Mouse (Mus musculus) cerebellum, adult 18-20 months (tissue): ENCODE measurements around the gene Prdm2.
A peak's percentile ranks its signal among the peaks of the same experiment; 100 is the strongest.

Source experiments
- DNase-seq, 2 experiments: peaks; one replicate each; pipeline ENCODE4 v3.0.0; 2021

The Prdm2 gene

GRCm38 (mm10) chr4:143152634-143153033 is 60.2 kb downstream of the Prdm2 start:
- DNase-seq, result no peak

- peak; percentile 43 to 49 for DNase-seq
Observed at GRCm38 (mm10) chr4:143151267-143151666, 61.5 kb downstream of the Prdm2 start.

GRCm38 (mm10) chr4:143147666-143148065 is 65.1 kb downstream of the Prdm2 start:
- DNase-seq, result no peak

GRCm38 (mm10) chr4:143143615-143144014 is 69.2 kb downstream of the Prdm2 start:
- DNase-seq, result no peak

GRCm38 (mm10) chr4:143141645-143142259 is 71.0 kb downstream of the Prdm2 start:
- DNase-seq, result no peak

- DNase-seq, result no peak
Observed at GRCm38 (mm10) chr4:143140940-143141339, 71.9 kb downstream of the Prdm2 start.

- no peak for DNase-seq
Observed at GRCm38 (mm10) chr4:143132433-143132832, 80.4 kb downstream of the Prdm2 start.

- no peak for DNase-seq
Observed at GRCm38 (mm10) chr4:143130441-143130840, 82.4 kb downstream of the Prdm2 start.

- DNase-seq, result peak; percentile 24 to 54
Observed at GRCm38 (mm10) chr4:143129261-143129760, 83.5 kb downstream of the Prdm2 start.

- DNase-seq, result no peak
Observed at GRCm38 (mm10) chr4:143127171-143127570, 85.6 kb downstream of the Prdm2 start.

GRCm38 (mm10) chr4:143126476-143126875 is 86.3 kb downstream of the Prdm2 start:
- DNase-seq, result no peak

GRCm38 (mm10) chr4:143125290-143125689 is 87.5 kb downstream of the Prdm2 start:
- no peak for DNase-seq

GRCm38 (mm10) chr4:143123043-143123442 is 89.8 kb downstream of the Prdm2 start:
- DNase-seq, result no peak

GRCm38 (mm10) chr4:143121174-143121573 is 91.6 kb downstream of the Prdm2 start:
- DNase-seq, result no peak

GRCm38 (mm10) chr4:143120008-143120407 is 92.8 kb downstream of the Prdm2 start:
- DNase-seq, result peak; percentile 52 to 53

- DNase-seq, result peak; percentile 70 to 79
Observed at GRCm38 (mm10) chr4:143118843-143119242, 94.0 kb downstream of the Prdm2 start.

- no peak for DNase-seq
Observed at GRCm38 (mm10) chr4:143115851-143116250, 96.9 kb downstream of the Prdm2 start.

GRCm38 (mm10) chr4:143114232-143114979 is 98.4 kb downstream of the Prdm2 start:
- no peak for DNase-seq

- peak; percentile 57 to 69 for DNase-seq
Observed at GRCm38 (mm10) chr4:143112985-143113384, 99.8 kb downstream of the Prdm2 start.

- DNase-seq, result no peak
Observed at GRCm38 (mm10) chr4:143112439-143112838, 100.4 kb downstream of the Prdm2 start.

GRCm38 (mm10) chr4:143111872-143112271 is 100.9 kb downstream of the Prdm2 start:
- no peak for DNase-seq

- no peak for DNase-seq
Observed at GRCm38 (mm10) chr4:143108552-143108951, 104.2 kb downstream of the Prdm2 start.

GRCm38 (mm10) chr4:143106971-143107370 is 105.8 kb downstream of the Prdm2 start:
- no peak for DNase-seq

- DNase-seq, result no peak
Observed at GRCm38 (mm10) chr4:143106566-143106965, 106.2 kb downstream of the Prdm2 start.
